Mouse (Mus musculus) intestine, postnatal 0 days (tissue): Measurements from ENCODE around the gene Magi2. TPM values are rescaled to one million over a fixed set of nuclear protein-coding genes. Genes with fewer than 3 reads are reported as not detected.
A peak's percentile ranks its signal among the peaks of the same experiment; 100 is the strongest.

Source experiments
- ATAC-seq: fragments of 200-750 bp; cut with Nextera tagmentation; 2 replicates; pipeline ENCODE4 v1.8.0; 2017; ENCODE audit warnings: mild to moderate bottlenecking, moderate TSS enrichment, moderate library complexity
- H3K27ac ChIP-seq: fragments of 300-500 bp; sonication (generic); 2 replicates; pipeline ENCODE4 v1.5.1; 2014; ENCODE audit warnings: mild to moderate bottlenecking, low read depth, low read length, moderate library complexity
- H3K27me3 ChIP-seq: fragments of 300-500 bp; sonication (generic); replicated peaks from 2 replicates; pipeline ENCODE4 v1.6.1; 2014; ENCODE audit warnings: low read length, mixed read lengths; ENCODE audit not compliant: control insufficient read depth, insufficient read depth
- H3K36me3 ChIP-seq: fragments of 300-500 bp; sonication (generic); 2 replicates; pipeline ENCODE4 v1.6.1; 2014; ENCODE audit warnings: mild to moderate bottlenecking, moderate library complexity; ENCODE audit not compliant: control insufficient read depth, insufficient read depth
- H3K4me1 ChIP-seq: fragments of 300-500 bp; sonication (generic); replicated peaks from 2 replicates; pipeline ENCODE4 v1.6.1; 2014; ENCODE audit warnings: antibody characterized with exemption, low read length, mixed read lengths; ENCODE audit not compliant: control insufficient read depth, insufficient read depth
- H3K4me2 ChIP-seq: fragments of 300-500 bp; sonication (generic); replicated peaks from 2 replicates; pipeline ENCODE4 v1.6.1; 2014; ENCODE audit warnings: low read depth, mild to moderate bottlenecking, moderate library complexity
- H3K4me3 ChIP-seq: fragments of 300-500 bp; sonication (generic); 2 replicates; pipeline ENCODE4 v1.5.1; 2014; ENCODE audit warnings: low read depth, low read length
- H3K9ac ChIP-seq: fragments of 300-500 bp; sonication (generic); 2 replicates; pipeline ENCODE4 v1.6.1; 2014; ENCODE audit warnings: mild to moderate bottlenecking, low read depth, low read length
- H3K9me3 ChIP-seq: fragments of 300-500 bp; sonication (generic); 2 replicates; pipeline ENCODE4 v1.6.1; 2016; ENCODE audit warnings: mixed run types; ENCODE audit not compliant: control insufficient read depth
- CTCF ChIP-seq: sonication (generic); IDR thresholded peaks from 2 replicates; pipeline ENCODE4 v1.5.1; 2016; ENCODE audit warnings: low read depth, mild to moderate bottlenecking, control low read depth, antibody characterized with exemption, moderate library complexity
- WGBS: fragments of 180-500 bp; shearing (Covaris S2); extraction: QIAGEN DNeasy Blood & Tissue Kit; methylation state at CpG from one replicate; pipeline ENCODE4 v1.1.7; 2014; 5-methylcytosine and 5-hydroxymethylcytosine counted together
- polyA plus RNA-seq: library from polyadenylated mRNA; unstranded; fragments of >200 nt; fragmentation: Nextera tagmentation; extraction: Ambion mirVana; gene quantifications from 2 replicates; pipeline ENCODE4 v1.2.1, GENCODE M21; 2015

Magi2 gene
- polyA plus RNA-seq, 1 experiment from 2014 or later: 1.0 TPM

- Histone ChIP-seq H3K4me3 (no peak overlapping the region), H3K27me3 (no peaks in the 10 kb centered on the region), H3K36me3 (no peaks in the 10 kb centered on the region), H3K27ac (no peak overlapping the region), H3K4me2 (0 out of 2 replicates have a peak overlapping the region, but pooled peaks have one; percentile 24), H3K9ac (no peak overlapping the region), H3K4me1 (no peaks in the 10 kb centered on the region), H3K9me3 (no peaks in the 10 kb centered on the region)
- no peak for TF ChIP-seq CTCF
- 33% methylated on average over 11 of the region's 11 CpGs for whole genome bisulfite sequencing
- ATAC-seq: no peak
Measured at GRCm38 (mm10) chr5:20294521-20294920, 1067.7 kb downstream of the Magi2 start.

DNA sequence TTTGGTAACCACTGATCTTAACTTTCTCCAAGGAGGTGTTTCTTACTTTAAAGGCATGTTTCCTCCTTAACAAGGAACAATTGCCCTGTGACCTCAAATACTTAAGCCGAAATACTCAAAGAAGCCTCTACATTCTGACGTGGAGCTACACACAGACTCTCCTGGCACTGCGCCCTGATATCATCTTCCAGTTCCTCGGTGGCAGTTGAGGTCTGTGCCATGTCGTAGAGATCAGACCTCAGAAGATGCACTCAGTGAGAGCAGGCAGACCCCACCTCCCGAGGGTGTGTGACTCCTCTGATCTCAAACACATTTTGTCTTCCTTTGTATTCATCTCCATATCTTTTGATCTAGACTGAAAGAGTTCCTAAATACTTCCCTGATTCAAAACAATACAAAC lies 1073.0 kb downstream of the Magi2 start:
- Histone ChIP-seq H3K36me3 (no peaks in the 10 kb centered on the region), H3K4me2 (no peak overlapping the region), H3K9me3 (no peaks in the 10 kb centered on the region), H3K27ac (no peak overlapping the region), H3K4me3 (no peak overlapping the region), H3K4me1 (no peaks in the 10 kb centered on the region), H3K27me3 (no peaks in the 10 kb centered on the region), H3K9ac (no peak overlapping the region)
- 71% methylated on average over 6 of the region's 6 CpGs for WGBS
- no peak for TF ChIP-seq CTCF
- no peak for ATAC-seq

GRCm38 (mm10) chr5:20303056-20303965 lies 1076.5 kb downstream of the Magi2 start:
- no peaks in the 10 kb centered on the region for H3K9me3 ChIP-seq
- no peak overlapping the region for H3K4me3 ChIP-seq
- H3K4me2 ChIP-seq: no peak overlapping the region
- ATAC-seq: no peak
- no peak overlapping the region for H3K9ac ChIP-seq
- H3K36me3 ChIP-seq: no peaks in the 10 kb centered on the region
- 83% methylated on average over 8 of the region's 8 CpGs for WGBS
- no peak for TF ChIP-seq CTCF
- H3K4me1 ChIP-seq: no peaks in the 10 kb centered on the region
- H3K27ac ChIP-seq: no peak overlapping the region
- no peaks in the 10 kb centered on the region for H3K27me3 ChIP-seq

- H3K9ac ChIP-seq: no peak overlapping the region
- TF ChIP-seq CTCF: no peak
- H3K4me3 ChIP-seq: no peak overlapping the region
- no peaks in the 10 kb centered on the region for H3K9me3 ChIP-seq
- H3K27ac ChIP-seq: no peak overlapping the region
- H3K4me2 ChIP-seq: no peak overlapping the region
- no peaks in the 10 kb centered on the region for H3K27me3 ChIP-seq
- ATAC-seq: peak; percentile 92
- WGBS: 79% methylated on average over 2 of the region's 2 CpGs
- H3K36me3 ChIP-seq: no peaks in the 10 kb centered on the region
- no peaks in the 10 kb centered on the region for H3K4me1 ChIP-seq
Measured at GRCm38 (mm10) chr5:20320970-20321369, 1094.1 kb downstream of the Magi2 start.

DNA sequence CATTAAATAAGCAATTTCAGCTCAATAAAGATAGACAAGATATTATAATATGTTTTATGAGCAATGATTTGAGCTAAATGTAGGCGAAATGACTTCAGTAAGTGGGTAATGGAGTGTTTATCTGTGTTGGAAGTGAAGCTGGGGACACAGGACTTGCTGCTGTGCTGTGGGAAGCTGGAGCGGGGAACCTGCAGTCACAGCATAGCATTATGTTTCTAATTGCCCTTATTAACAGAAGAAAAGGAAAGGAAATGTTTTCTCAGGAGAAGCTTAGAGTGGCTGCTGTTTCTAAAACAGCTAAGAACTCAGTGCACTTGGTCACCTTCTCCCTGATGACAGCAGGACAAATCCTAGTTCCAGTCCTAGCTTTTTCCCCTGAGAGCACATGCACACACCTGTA lies 1098.5 kb downstream of the Magi2 start:
- Histone ChIP-seq H3K27me3 (no peaks in the 10 kb centered on the region), H3K4me2 (no peak overlapping the region), H3K36me3 (no peaks in the 10 kb centered on the region), H3K9me3 (no peaks in the 10 kb centered on the region), H3K4me3 (no peak overlapping the region), H3K4me1 (no peaks in the 10 kb centered on the region), H3K27ac (no peak overlapping the region), H3K9ac (no peak overlapping the region)
- ATAC-seq: no peak
- no peak for TF ChIP-seq CTCF
- 38% methylated on average over 2 of the region's 2 CpGs for WGBS

DNA sequence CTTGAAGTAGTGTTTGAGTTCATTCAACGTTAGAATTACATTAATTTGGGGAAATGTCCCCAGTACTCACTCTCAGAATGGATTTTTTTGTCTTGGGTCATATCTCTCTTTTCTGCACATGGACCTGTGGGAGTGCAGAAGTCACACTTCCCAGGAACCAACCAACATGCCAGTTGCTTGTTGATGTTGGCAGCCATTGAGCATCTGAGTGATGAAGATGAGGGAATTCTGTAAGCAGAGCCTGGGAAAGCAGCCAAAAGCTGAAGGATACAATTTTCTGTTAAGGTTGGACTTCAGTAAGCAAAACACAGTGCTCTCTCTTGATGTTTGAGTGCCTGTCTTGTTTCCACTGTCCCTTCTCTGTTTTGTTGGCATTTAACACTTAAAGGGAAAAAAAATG lies 1102.1 kb downstream of the Magi2 start:
- H3K27ac ChIP-seq: no peak overlapping the region
- TF ChIP-seq CTCF: no peak
- H3K9me3 ChIP-seq: no peaks in the 10 kb centered on the region
- no peak overlapping the region for H3K4me3 ChIP-seq
- H3K36me3 ChIP-seq: no peaks in the 10 kb centered on the region
- WGBS: 43% methylated on average over 1 of the region's 1 CpGs
- H3K27me3 ChIP-seq: no peaks in the 10 kb centered on the region
- H3K4me1 ChIP-seq: no peaks in the 10 kb centered on the region
- no peak for ATAC-seq
- H3K9ac ChIP-seq: no peak overlapping the region
- H3K4me2 ChIP-seq: no peak overlapping the region
